In the genomic region with DNA sequence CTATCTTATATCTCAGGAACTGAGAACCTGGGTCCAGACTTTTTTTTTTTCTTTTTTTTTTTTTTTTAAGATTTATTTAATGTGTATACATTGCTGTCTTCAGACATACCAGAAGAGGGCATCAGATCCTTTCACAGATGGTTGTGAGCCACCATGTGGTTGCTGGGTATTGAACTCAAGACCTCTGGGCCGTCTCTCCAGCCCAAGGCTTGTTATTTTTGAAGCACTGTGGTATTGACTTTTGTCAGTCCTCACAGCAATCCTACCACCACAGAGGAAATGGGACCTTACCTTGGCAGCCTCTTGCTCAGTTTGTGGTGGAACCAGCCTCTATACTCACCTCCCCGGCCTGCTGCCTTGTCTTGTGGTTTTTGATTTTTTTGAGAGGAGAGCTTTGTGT, we compare ENCODE assay signal across 12 mouse cellular contexts.
DNase-seq lines count a peak whose midpoint lies in the region; ATAC-seq and TF ChIP-seq lines count a peak whose summit lies in the region.
"Had no signal": no experiment of that assay in that cellular context is flagged by ENCODE, and none has a peak within 500 bp of the region (broad histone marks: within the 10 kb centered on the region; RNA-seq: fewer than 3 reads in every experiment).

No protein-coding gene starts in this region.

- TF ChIP-seq POLR2A in MEL (IDR thresholded peaks at IDR 0.05; ENCODE audit: control insufficient read depth in 1 of 2, insufficient read depth in 1 of 2, low read depth in 1 of 2, low read length in 2 of 2, poor library complexity in 1 of 2), result no peak

- WGBS in intestine, postnatal 0 days, result 68% methylated on average over 2 of the region's 2 CpGs
- 70% methylated on average over 2 of the region's 2 CpGs for WGBS in intestine, embryonic 16.5 days
- WGBS in stomach, postnatal 0 days, result 79% methylated on average over 2 of the region's 2 CpGs

- no peaks in the 10 kb centered on the region for H3K27me3 ChIP-seq in intestine, postnatal 0 days (replicated peaks; ENCODE audit: control insufficient read depth, insufficient read depth, low read length)
- H3K27me3 ChIP-seq in intestine, embryonic 16.5 days (replicated peaks; ENCODE audit: control insufficient read depth, insufficient read depth, low read length), result no peaks in the 10 kb centered on the region
- no peaks in the 10 kb centered on the region for H3K27me3 ChIP-seq in MEL (ENCODE audit: control insufficient read depth in 1 of 2, insufficient read depth in 2 of 2, low read length in 2 of 2)
- no peaks in the 10 kb centered on the region for H3K27me3 ChIP-seq in stomach, postnatal 0 days (ENCODE audit: control insufficient read depth, insufficient read depth, low read length)
- H3K27me3 ChIP-seq: midbrain, embryonic 15.5 days had no signal

- H3K9me3 ChIP-seq in intestine, postnatal 0 days (ENCODE audit: control insufficient read depth), result no peaks in the 10 kb centered on the region
- no peaks in the 10 kb centered on the region for H3K9me3 ChIP-seq in intestine, embryonic 16.5 days (ENCODE audit: control insufficient read depth, low read length)
- no peaks in the 10 kb centered on the region for H3K9me3 ChIP-seq in MEL (replicated peaks; ENCODE audit: insufficient read depth, low read length)
- no peaks in the 10 kb centered on the region for H3K9me3 ChIP-seq in stomach, postnatal 0 days (ENCODE audit: control insufficient read depth, low read length)
- H3K9me3 ChIP-seq: midbrain, embryonic 15.5 days had no signal

- TF ChIP-seq CTCF in intestine, postnatal 0 days (IDR thresholded peaks at IDR 0.05; ENCODE audit: low read depth), result peak; percentile 54
- peak in 1 of 3 experiments; percentile 33; a peak in 2 of 6 replicates for TF ChIP-seq CTCF in MEL (IDR thresholded peaks at IDR 0.05 in 2 of 3, conservative IDR thresholded peaks at IDR 0.05 in 1 of 3; ENCODE audit: control insufficient read depth in 1 of 3, insufficient read depth in 1 of 3, low read depth in 2 of 3, low read length in 3 of 3, poor library complexity in 1 of 3, severe bottlenecking in 1 of 3)
- peak; percentile 53 for TF ChIP-seq CTCF in stomach, postnatal 0 days (IDR thresholded peaks at IDR 0.05; ENCODE audit: low read depth)

- TF ChIP-seq RAD21 in MEL (IDR thresholded peaks at IDR 0.05; ENCODE audit: low read depth, low read length), result no peak; the same call in 1 of the 2 replicates

- no peaks in the 10 kb centered on the region for H3K79me2 ChIP-seq in MEL (ENCODE audit: control insufficient read depth, insufficient read depth, low read length, poor library complexity)

- no peak overlapping the region for H3K9ac ChIP-seq in intestine, postnatal 0 days (ENCODE audit: low read depth, low read length)
- H3K9ac ChIP-seq in intestine, embryonic 16.5 days (ENCODE audit: low read depth, low read length), result no peak overlapping the region
- no peak overlapping the region for H3K9ac ChIP-seq in MEL (ENCODE audit: control insufficient read depth, low read depth, low read length, poor library complexity, severe bottlenecking)
- no peak overlapping the region for H3K9ac ChIP-seq in stomach, postnatal 0 days (ENCODE audit: low read length)
- H3K9ac ChIP-seq: midbrain, embryonic 15.5 days had no signal

- no peak overlapping the region for H3K4me3 ChIP-seq in intestine, postnatal 0 days (ENCODE audit: low read depth, low read length)
- no peak overlapping the region for H3K4me3 ChIP-seq in intestine, embryonic 16.5 days (ENCODE audit: low read length)
- no peak overlapping the region for H3K4me3 ChIP-seq in MEL (ENCODE audit: control insufficient read depth in 1 of 2, insufficient read depth in 1 of 2, low read depth in 2 of 2, low read length in 2 of 2)
- H3K4me3 ChIP-seq in stomach, postnatal 0 days (ENCODE audit: low read depth, low read length), result no peak overlapping the region
- H3K4me3 ChIP-seq: erythroblast, embryonic 14.5 days; midbrain, embryonic 15.5 days had no signal

- no peak for ATAC-seq in intestine, postnatal 0 days
- no peak for ATAC-seq in intestine, embryonic 16.5 days
- no peak for ATAC-seq in stomach, postnatal 0 days (ENCODE audit: low FRiP score, low TSS enrichment)
- ATAC-seq: midbrain, embryonic 15.5 days had no signal

- no peak overlapping the region for H3K27ac ChIP-seq in intestine, postnatal 0 days (ENCODE audit: low read depth, low read length)
- no peak overlapping the region for H3K27ac ChIP-seq in intestine, embryonic 16.5 days (ENCODE audit: low read length)
- no peak overlapping the region for H3K27ac ChIP-seq in MEL (ENCODE audit: control insufficient read depth, low read depth, low read length)
- no peak overlapping the region for H3K27ac ChIP-seq in stomach, postnatal 0 days (replicated peaks)
- H3K27ac ChIP-seq: midbrain, embryonic 15.5 days had no signal

- no peak overlapping the region for H3K4me2 ChIP-seq in intestine, postnatal 0 days (replicated peaks; ENCODE audit: low read depth)
- no peak overlapping the region for H3K4me2 ChIP-seq in intestine, embryonic 16.5 days (ENCODE audit: low read depth, low read length)
- no peak overlapping the region for H3K4me2 ChIP-seq in stomach, postnatal 0 days (replicated peaks; ENCODE audit: low read depth)
- H3K4me2 ChIP-seq: midbrain, embryonic 15.5 days had no signal

- TF ChIP-seq EP300 in MEL (IDR thresholded peaks at IDR 0.05; ENCODE audit: low read depth in 1 of 2, low read length in 2 of 2), result no peak
- TF ChIP-seq EP300 in stomach, postnatal 0 days (optimal IDR thresholded peaks at IDR 0.05), result no peak

- peak; percentile 28 for DNase-seq in thymus, postnatal 0 days (ENCODE audit: low spot score)
- DNase-seq in thymus, postnatal 10 days (ENCODE audit: low spot score in 2 of 2), result no peak
- peak; percentile 21 for DNase-seq in MEL (ENCODE audit: low read depth, low spot score)
- no peak for DNase-seq in stomach, postnatal 0 days (ENCODE audit: low spot score)
- DNase-seq in urinary bladder, postnatal 4 days (ENCODE audit: low spot score in 2 of 2), result no peak
- DNase-seq: adrenal gland, postnatal 10 days; kidney, adult 2 months; lung, postnatal 36 days had no signal

- H3K36me3 ChIP-seq in intestine, postnatal 0 days (ENCODE audit: control insufficient read depth, insufficient read depth), result peaks cover 31% of the 10 kb centered on the region
- no peaks in the 10 kb centered on the region for H3K36me3 ChIP-seq in intestine, embryonic 16.5 days (ENCODE audit: control insufficient read depth, insufficient read depth, low read length)
- peaks cover 0 to 9% of the 10 kb centered on the region in 2 experiments; a peak in 2 of 4 replicates for H3K36me3 ChIP-seq in MEL (ENCODE audit: control insufficient read depth in 1 of 2, insufficient read depth in 2 of 2, low read length in 2 of 2)
- H3K36me3 ChIP-seq in stomach, postnatal 0 days (ENCODE audit: control insufficient read depth, insufficient read depth, low read length), result peaks cover 16% of the 10 kb centered on the region

- H3K4me1 ChIP-seq in intestine, postnatal 0 days (replicated peaks; ENCODE audit: control insufficient read depth, insufficient read depth, low read length), result no peaks in the 10 kb centered on the region
- H3K4me1 ChIP-seq in intestine, embryonic 16.5 days (ENCODE audit: control insufficient read depth, insufficient read depth, low read length), result no peaks in the 10 kb centered on the region
- H3K4me1 ChIP-seq in MEL (ENCODE audit: control insufficient read depth in 1 of 2, insufficient read depth in 2 of 2, low read length in 2 of 2), result no peaks in the 10 kb centered on the region
- H3K4me1 ChIP-seq in stomach, postnatal 0 days (replicated peaks; ENCODE audit: control insufficient read depth, insufficient read depth), result no peaks in the 10 kb centered on the region

TF ChIP-seq in MEL, 35 proteins besides CTCF, POLR2A, EP300 and RAD21:
- no peak for TF ChIP-seq SIN3A (IDR thresholded peaks at IDR 0.05; ENCODE audit: low read length)
- TF ChIP-seq SMC3 (IDR thresholded peaks at IDR 0.05; ENCODE audit: low read depth, low read length), result peak; percentile 5; the same call in 1 of the 2 replicates

Comparison
In these comparisons a context has a peak if more than half of its experiments do, and no peak if none do; other contexts are left out.
1. DNase-seq: peak in thymus, postnatal 0 days (single experiment) and MEL (single experiment); none in thymus, postnatal 10 days (0 of 2), stomach, postnatal 0 days (single experiment) and urinary bladder, postnatal 4 days (0 of 2).